ENCODE assay signal across 1 mouse cellular context in the genomic region with DNA sequence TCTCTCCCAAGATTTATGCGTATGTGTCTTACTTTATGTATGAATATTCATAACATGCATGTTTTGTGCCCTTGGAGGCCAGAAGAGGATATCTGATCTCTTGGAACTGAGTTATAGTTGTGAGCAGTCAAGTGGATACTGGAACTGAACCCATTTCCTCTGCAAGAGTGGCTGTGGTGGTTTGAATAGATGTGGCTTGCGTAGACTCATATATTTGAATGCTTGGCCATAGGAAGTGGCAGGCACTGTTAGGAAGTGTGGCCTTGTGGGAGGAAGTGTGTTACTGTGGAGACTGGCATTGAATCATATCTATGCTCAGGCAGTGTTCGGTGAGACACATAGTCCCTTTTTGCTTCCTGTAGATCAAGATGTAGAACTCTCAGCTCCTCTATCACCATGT.
TF ChIP-seq lines count a peak whose summit lies in the region.

No protein-coding gene starts in this region.

TF ChIP-seq in CH12.LX, 34 proteins besides CTCF, POLR2A, EP300 and RAD21 (continued from another document):
- TF ChIP-seq GABPA (IDR thresholded peaks at IDR 0.05; ENCODE audit: insufficient replicate concordance, low read depth, low read length) (no peak), HCFC1 (IDR thresholded peaks at IDR 0.05; ENCODE audit: low read depth, low read length) (no peak), JUN (IDR thresholded peaks at IDR 0.05; ENCODE audit: insufficient read depth, low read depth, low read length) (no peak), MAX (IDR thresholded peaks at IDR 0.05; ENCODE audit: low read length) (no peak), CHD1 (IDR thresholded peaks at IDR 0.05; ENCODE audit: low read depth, low read length) (no peak), MXI1 (IDR thresholded peaks at IDR 0.05; ENCODE audit: low read depth, low read length) (no peak), NELFE (IDR thresholded peaks at IDR 0.05; ENCODE audit: low read depth, low read length) (no peak), MEF2A (IDR thresholded peaks at IDR 0.05; ENCODE audit: borderline replicate concordance, low read depth, low read length) (no peak), ZKSCAN1 (IDR thresholded peaks at IDR 0.05; ENCODE audit: borderline replicate concordance, low read depth, low read length) (no peak), POLR2AphosphoS2 (IDR thresholded peaks at IDR 0.05; ENCODE audit: low read depth, low read length) (no peak), MAZ (IDR thresholded peaks at IDR 0.05; ENCODE audit: low read depth, low read length) (no peak), USF2 (conservative IDR thresholded peaks at IDR 0.05; ENCODE audit: low read depth, low read length) (no peak), E2F4 (IDR thresholded peaks at IDR 0.05; ENCODE audit: insufficient replicate concordance, low read depth, low read length) (no peak)
TF ChIP-seq in CH12.LX: peak in this region for 0.
